Mouse (Mus musculus): ENCODE results near the gene Cox17. TPM values are rescaled to one million over a fixed set of nuclear protein-coding genes. Genes with fewer than 3 reads are reported as not detected.

Cox17 gene
- polyA plus RNA-seq, 1 experiment from 2014 or later, result 128 TPM

Other genes with a start within 250 kb of the Cox17 start
- gene Nr1i2, start 52.2 kb upstream of the Cox17 start, polyA plus RNA-seq (2016; fragmentation: Nextera tagmentation; extraction: Ambion mirVana), result not detected in 2 replicates
- gene Maats1, start 4.8 kb upstream of the Cox17 start, polyA plus RNA-seq (2016; fragmentation: Nextera tagmentation; extraction: Ambion mirVana), result 0.17 and 0.19 TPM in 2 replicates
- not detected in 2 replicates for gene Gm21987, start within 50 bp of the Cox17 start, polyA plus RNA-seq (2016; fragmentation: Nextera tagmentation; extraction: Ambion mirVana)
- gene Popdc2, start 15.2 kb downstream of the Cox17 start, polyA plus RNA-seq (2016; fragmentation: Nextera tagmentation; extraction: Ambion mirVana), result 2.1 and 2.7 TPM in 2 replicates
- gene Pla1a, start 86.2 kb downstream of the Cox17 start, polyA plus RNA-seq (2016; fragmentation: Nextera tagmentation; extraction: Ambion mirVana), result not detected in 2 replicates
- 139 and 143 TPM in 2 replicates for gene Adprh, start 105.7 kb downstream of the Cox17 start, polyA plus RNA-seq (2016; fragmentation: Nextera tagmentation; extraction: Ambion mirVana)
- gene Cd80, start 108.6 kb downstream of the Cox17 start, polyA plus RNA-seq (2016; fragmentation: Nextera tagmentation; extraction: Ambion mirVana), result 0.35 and 0.39 TPM in 2 replicates
- gene Timmdc1, start 175.7 kb downstream of the Cox17 start, polyA plus RNA-seq (2016; fragmentation: Nextera tagmentation; extraction: Ambion mirVana), result 35.2 and 35.3 TPM in 2 replicates
- 72.6 and 76.9 TPM in 2 replicates for gene Poglut1, start 203.3 kb downstream of the Cox17 start, polyA plus RNA-seq (2016; fragmentation: Nextera tagmentation; extraction: Ambion mirVana)
- 96.2 and 114 TPM in 2 replicates for gene Tmem39a, start 211.7 kb downstream of the Cox17 start, polyA plus RNA-seq (2016; fragmentation: Nextera tagmentation; extraction: Ambion mirVana)

Data from embryonic facial prominence, embryonic 10.5 days (tissue).